Mouse (Mus musculus): ENCODE results near the gene Cfc1.
"Not testable (repeated sequence)": the region's sequence is repeated elsewhere in the genome, so short reads cannot be mapped to it uniquely, and the experiment has no call there.

The Cfc1 gene

GRCm38 (mm10) chr1:34535043-34535698, at the start of gene Cfc1:
Gene Cfc1 (plus strand): TSS chr1:34535648.
- not testable (repeated sequence) for DNase-seq (ENCODE audit: low spot score)

GRCm38 (mm10) chr1:34487383-34487782, 48.1 kb upstream of the Cfc1 start:
- DNase-seq (ENCODE audit: low spot score) = no peak

- peak; percentile 29 for DNase-seq (ENCODE audit: low spot score)
These were observed 45.5 kb upstream of the Cfc1 start for GRCm38 (mm10) chr1:34489852-34490541.

- no peak for DNase-seq (ENCODE audit: low spot score)
These were observed 44.0 kb upstream of the Cfc1 start for GRCm38 (mm10) chr1:34491480-34491879.

- no peak for DNase-seq (ENCODE audit: low spot score)
These were observed 32.5 kb upstream of the Cfc1 start for GRCm38 (mm10) chr1:34502991-34503390.

GRCm38 (mm10) chr1:34505307-34505706, 30.1 kb upstream of the Cfc1 start:
- no peak for DNase-seq (ENCODE audit: low spot score)

GRCm38 (mm10) chr1:34505970-34506551, 29.4 kb upstream of the Cfc1 start:
- DNase-seq (ENCODE audit: low spot score) = no peak

- DNase-seq (ENCODE audit: low spot score) = no peak
These were observed 27.5 kb upstream of the Cfc1 start for GRCm38 (mm10) chr1:34507986-34508385.

GRCm38 (mm10) chr1:34510575-34510981, 24.9 kb upstream of the Cfc1 start:
- DNase-seq (ENCODE audit: low spot score) = no peak

GRCm38 (mm10) chr1:34511027-34511426, 24.4 kb upstream of the Cfc1 start:
- peak; percentile 16 for DNase-seq (ENCODE audit: low spot score)

GRCm38 (mm10) chr1:34513068-34513467, 22.4 kb upstream of the Cfc1 start:
- DNase-seq (ENCODE audit: low spot score) = no peak

- no peak for DNase-seq (ENCODE audit: low spot score)
These were observed 18.9 kb upstream of the Cfc1 start for GRCm38 (mm10) chr1:34516595-34516994.

GRCm38 (mm10) chr1:34517297-34517696, 18.2 kb upstream of the Cfc1 start:
- DNase-seq (ENCODE audit: low spot score) = not testable (repeated sequence)

GRCm38 (mm10) chr1:34517797-34518196, 17.7 kb upstream of the Cfc1 start:
- not testable (repeated sequence) for DNase-seq (ENCODE audit: low spot score)

- DNase-seq (ENCODE audit: low spot score) = no peak
These were observed 17.2 kb upstream of the Cfc1 start for GRCm38 (mm10) chr1:34518259-34518658.

- DNase-seq (ENCODE audit: low spot score) = no peak
These were observed 13.1 kb upstream of the Cfc1 start for GRCm38 (mm10) chr1:34522205-34522849.

GRCm38 (mm10) chr1:34522850-34523244, 12.6 kb upstream of the Cfc1 start:
- no peak for DNase-seq (ENCODE audit: low spot score)

GRCm38 (mm10) chr1:34523647-34524046, 11.8 kb upstream of the Cfc1 start:
- DNase-seq (ENCODE audit: low spot score) = no peak

- not testable (repeated sequence) for DNase-seq (ENCODE audit: low spot score)
These were observed 874 bp upstream of the Cfc1 start for GRCm38 (mm10) chr1:34534574-34534973.

GRCm38 (mm10) chr1:34536291-34536766, 881 bp downstream of the Cfc1 start:
- no peak for DNase-seq (ENCODE audit: low spot score)

GRCm38 (mm10) chr1:34536767-34537485, 1.5 kb downstream of the Cfc1 start:
- no peak for DNase-seq (ENCODE audit: low spot score)

GRCm38 (mm10) chr1:34547074-34547473, 11.6 kb downstream of the Cfc1 start:
- no peak for DNase-seq (ENCODE audit: low spot score)

Data from c-Kit-positive CD71-positive TER-119-positive erythroid progenitor cells, embryonic 14.5 days (primary cell).